Mouse (Mus musculus): ENCODE measurements around the gene Emp3. TPM values are rescaled to one million over a fixed set of nuclear protein-coding genes. Genes with fewer than 3 reads are reported as not detected.
"Not testable (repeated sequence)": the region's sequence is repeated elsewhere in the genome, so short reads cannot be mapped to it uniquely, and the experiment has no call there.

The Emp3 gene
- polyA plus RNA-seq, 1 experiment from 2014 or later: 328 TPM

DNA sequence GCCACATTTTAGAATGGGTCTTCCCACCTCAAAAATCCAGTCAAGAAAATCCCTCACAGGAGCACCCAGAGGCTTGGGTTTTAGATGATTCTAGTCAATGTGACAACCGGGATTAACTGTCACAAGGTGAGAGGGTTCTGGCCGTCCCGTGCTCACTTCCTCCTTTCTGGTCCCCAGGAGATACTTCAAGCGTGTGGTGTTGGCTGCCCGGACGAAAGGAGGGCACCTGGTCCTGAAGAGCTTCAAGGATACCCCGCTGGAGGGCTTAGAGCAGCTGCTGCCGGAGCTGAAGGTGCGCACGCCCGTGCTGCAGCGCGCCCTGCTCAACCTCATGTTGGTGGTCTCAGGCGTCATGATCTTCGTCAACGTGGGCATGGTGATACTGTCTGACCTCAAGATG lies 12.1 kb downstream of the Emp3 start:
- Histone ChIP-seq H3K4me3 (no peak overlapping the region), H3K9me3 (no peaks in the 10 kb centered on the region), H3K36me3 (peaks cover 27% of the 10 kb centered on the region), H3K4me2 (no peak overlapping the region), H3K9ac (no peak overlapping the region), H3K4me1 (peaks cover 2% of the 10 kb centered on the region; the same call in 1 of the 2 replicates), H3K27me3 (no peaks in the 10 kb centered on the region), H3K27ac (no peak overlapping the region)
- WGBS: 93% methylated on average over 16 of the region's 16 CpGs
- ATAC-seq (ENCODE audit: insufficient number of reproducible peaks, low FRiP score, low TSS enrichment, low read depth): no peak

DNA sequence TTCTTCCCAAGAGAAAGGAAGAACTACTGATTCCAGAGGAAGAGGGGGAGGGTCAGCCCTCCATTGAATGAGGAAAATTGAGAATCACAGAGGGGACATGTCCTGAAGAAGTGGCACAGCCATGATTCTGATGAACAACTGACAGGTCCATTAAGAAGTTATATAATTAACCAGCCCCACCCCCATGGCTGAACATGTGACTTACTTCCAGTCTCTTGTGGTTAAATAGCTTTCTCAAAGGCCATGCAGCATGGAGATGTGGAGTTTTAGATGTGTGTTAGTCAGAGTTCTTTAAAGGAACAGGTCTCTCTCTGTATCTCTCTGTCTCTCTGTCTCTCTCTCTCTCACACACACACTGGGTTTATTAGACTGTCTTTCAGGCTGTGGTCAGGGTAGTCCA lies 12.8 kb downstream of the Emp3 start:
- Histone ChIP-seq H3K27me3 (no peaks in the 10 kb centered on the region), H3K27ac (no peak overlapping the region), H3K9me3 (no peaks in the 10 kb centered on the region), H3K36me3 (peaks cover 27% of the 10 kb centered on the region), H3K9ac (no peak overlapping the region), H3K4me2 (no peak overlapping the region), H3K4me1 (no peaks in the 10 kb centered on the region), H3K4me3 (no peak overlapping the region)
- no peak for ATAC-seq (ENCODE audit: insufficient number of reproducible peaks, low FRiP score, low TSS enrichment, low read depth)

DNA sequence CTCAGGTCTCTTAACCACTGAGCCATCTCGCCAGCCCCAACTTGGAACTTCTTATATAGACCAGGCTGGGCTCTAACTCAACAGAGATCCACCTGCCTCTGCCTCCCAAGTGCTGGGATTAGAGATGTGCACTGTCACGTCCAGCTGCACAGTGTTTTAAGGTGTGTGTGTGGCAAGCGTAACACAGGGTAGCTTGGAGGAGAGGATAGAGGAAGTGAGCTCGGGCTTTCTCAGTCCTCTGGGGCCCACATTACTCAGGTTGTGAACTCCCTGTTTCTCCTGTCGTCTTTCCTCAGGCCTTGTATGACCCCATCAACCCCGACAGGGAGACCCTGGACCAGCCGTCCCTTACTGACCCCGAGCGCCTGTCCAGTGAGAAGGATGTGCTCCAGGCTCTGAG lies 14.6 kb downstream of the Emp3 start:
- H3K27ac ChIP-seq: no peak overlapping the region
- H3K4me2 ChIP-seq: no peak overlapping the region
- no peak for ATAC-seq (ENCODE audit: insufficient number of reproducible peaks, low FRiP score, low TSS enrichment, low read depth)
- no peak overlapping the region for H3K9ac ChIP-seq
- no peaks in the 10 kb centered on the region for H3K27me3 ChIP-seq
- peaks cover 24% of the 10 kb centered on the region for H3K36me3 ChIP-seq
- H3K4me3 ChIP-seq: no peak overlapping the region
- H3K9me3 ChIP-seq: no peaks in the 10 kb centered on the region
- H3K4me1 ChIP-seq: no peaks in the 10 kb centered on the region
- WGBS: 84% methylated on average over 9 of the region's 9 CpGs

DNA sequence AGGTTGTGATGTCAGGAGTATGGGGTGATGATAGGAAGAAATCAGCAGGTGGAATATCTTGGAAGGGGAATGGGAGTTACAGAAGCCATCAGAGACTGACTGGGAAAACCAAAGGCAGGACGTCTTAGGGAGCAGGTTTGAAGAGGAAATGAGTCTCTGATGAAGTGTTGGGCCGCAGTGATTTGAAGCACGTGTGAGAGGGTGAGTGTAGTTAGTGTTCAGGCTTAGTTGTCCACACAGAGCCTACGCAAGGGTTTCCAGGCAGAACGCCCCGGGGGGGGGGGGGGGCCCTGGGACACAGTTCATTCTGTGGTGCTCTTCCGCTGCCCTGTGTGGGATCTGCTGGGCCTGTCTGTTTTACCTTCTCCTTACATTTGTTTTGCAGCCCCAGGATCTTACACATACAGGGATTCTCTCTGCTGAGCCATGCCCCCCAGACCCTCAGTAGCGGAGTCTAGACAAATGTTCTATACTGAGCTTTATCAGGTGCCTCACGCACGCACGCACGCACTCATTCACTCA lies 18.7 kb downstream of the Emp3 start:
- Histone ChIP-seq H3K9me3 (no peaks in the 10 kb centered on the region), H3K4me1 (peaks cover 1% of the 10 kb centered on the region; the same call in 1 of the 2 replicates), H3K9ac (no peak overlapping the region), H3K36me3 (no peaks in the 10 kb centered on the region), H3K4me2 (no peak overlapping the region), H3K27ac (no peak overlapping the region), H3K4me3 (no peak overlapping the region), H3K27me3 (no peaks in the 10 kb centered on the region)
- WGBS: 57% methylated on average over 12 of the region's 12 CpGs
- ATAC-seq (ENCODE audit: insufficient number of reproducible peaks, low FRiP score, low TSS enrichment, low read depth): no peak

DNA sequence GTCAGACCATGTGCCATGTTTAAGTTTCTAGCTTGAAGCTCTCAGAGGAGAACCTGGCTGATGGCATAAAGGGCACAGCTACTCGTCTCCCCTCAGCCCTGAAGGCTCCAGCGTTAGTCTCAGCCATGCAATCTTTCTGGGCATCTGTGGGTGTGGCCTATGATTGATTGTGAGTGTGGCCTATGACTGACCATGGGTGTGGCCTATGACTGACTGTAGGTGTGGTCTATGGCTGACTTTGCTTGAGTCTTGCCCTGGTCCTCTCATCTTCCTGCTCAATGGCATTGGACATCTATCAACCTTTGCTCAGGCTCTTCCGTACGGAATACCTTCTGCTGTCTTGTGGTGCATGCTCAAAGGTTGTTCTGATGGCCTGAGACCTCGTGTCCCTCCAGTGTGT lies 19.6 kb downstream of the Emp3 start:
- no peak overlapping the region for H3K4me3 ChIP-seq
- no peak overlapping the region for H3K27ac ChIP-seq
- H3K36me3 ChIP-seq: no peaks in the 10 kb centered on the region
- H3K4me2 ChIP-seq: no peak overlapping the region
- H3K4me1 ChIP-seq: peaks cover 6% of the 10 kb centered on the region; the same call in 1 of the 2 replicates
- no peak overlapping the region for H3K9ac ChIP-seq
- 51% methylated on average over 5 of the region's 5 CpGs for WGBS
- no peaks in the 10 kb centered on the region for H3K27me3 ChIP-seq
- no peak for ATAC-seq (ENCODE audit: insufficient number of reproducible peaks, low FRiP score, low TSS enrichment, low read depth)
- H3K9me3 ChIP-seq: no peaks in the 10 kb centered on the region

DNA sequence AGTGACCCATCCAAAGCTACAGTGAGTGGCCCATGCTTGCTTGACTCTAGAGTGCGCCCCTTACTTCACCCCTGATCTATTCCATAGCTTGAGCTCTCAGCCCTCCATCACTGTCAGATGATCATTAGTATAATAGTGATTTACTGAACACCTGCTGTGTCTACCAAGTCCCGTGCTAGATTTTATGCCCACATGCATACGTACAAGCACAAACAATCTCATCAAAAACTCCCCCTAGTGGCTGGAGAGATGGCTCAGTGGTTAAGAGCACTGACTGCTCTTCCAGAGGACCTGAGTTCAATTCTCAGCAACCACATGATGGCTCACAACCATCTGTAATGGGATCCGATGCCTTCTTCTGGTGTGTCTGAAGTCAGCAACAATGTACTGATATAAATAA lies 23.1 kb downstream of the Emp3 start:
- WGBS: 52% methylated on average over 4 of the region's 4 CpGs
- peak overlapping the region; percentile 88; the same call in 1 of the 2 replicates for H3K4me2 ChIP-seq
- not testable (repeated sequence) for H3K4me3 ChIP-seq; H3K9ac ChIP-seq; H3K9me3 ChIP-seq; H3K27me3 ChIP-seq; H3K36me3 ChIP-seq; H3K27ac ChIP-seq; H3K4me1 ChIP-seq; ATAC-seq (ENCODE audit: insufficient number of reproducible peaks, low FRiP score, low TSS enrichment, low read depth)

DNA sequence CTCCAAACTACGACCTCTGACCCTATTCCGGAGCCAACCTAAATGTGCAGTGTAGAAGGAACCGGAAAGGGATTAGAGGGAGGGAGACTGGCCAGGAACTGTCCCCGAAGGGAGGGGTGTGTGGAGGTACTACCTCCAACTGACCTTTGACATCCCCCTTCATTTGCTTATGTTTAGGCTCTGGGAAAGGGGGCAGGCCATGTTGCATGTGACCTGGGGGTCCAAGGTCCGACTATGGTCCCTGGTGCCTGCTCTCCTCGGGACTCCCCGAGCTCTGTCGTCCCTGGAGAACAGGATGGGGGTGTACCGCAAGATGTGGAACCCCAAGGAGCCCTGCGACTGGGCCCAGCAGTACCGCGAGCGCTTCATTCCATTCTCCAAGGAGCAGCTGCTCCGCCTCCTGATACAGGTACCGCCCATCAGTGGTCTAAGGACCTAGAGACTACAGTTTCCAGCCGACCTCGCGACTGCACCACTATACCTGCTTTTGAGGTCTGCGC lies 23.9 kb downstream of the Emp3 start:
- Histone ChIP-seq H3K27ac (peak overlapping the region; percentile 84), H3K4me3 (peak overlapping the region; percentile 55), H3K9ac (peak overlapping the region; percentile 48), H3K4me2 (peak overlapping the region; percentile 88), H3K36me3 (no peaks in the 10 kb centered on the region), H3K4me1 (peaks cover 9% of the 10 kb centered on the region; the same call in 1 of the 2 replicates), H3K27me3 (no peaks in the 10 kb centered on the region), H3K9me3 (no peaks in the 10 kb centered on the region)
- under 1% methylated on average over 19 of the region's 19 CpGs for WGBS
- peak; percentile 22 for ATAC-seq (ENCODE audit: insufficient number of reproducible peaks, low FRiP score, low TSS enrichment, low read depth)

DNA sequence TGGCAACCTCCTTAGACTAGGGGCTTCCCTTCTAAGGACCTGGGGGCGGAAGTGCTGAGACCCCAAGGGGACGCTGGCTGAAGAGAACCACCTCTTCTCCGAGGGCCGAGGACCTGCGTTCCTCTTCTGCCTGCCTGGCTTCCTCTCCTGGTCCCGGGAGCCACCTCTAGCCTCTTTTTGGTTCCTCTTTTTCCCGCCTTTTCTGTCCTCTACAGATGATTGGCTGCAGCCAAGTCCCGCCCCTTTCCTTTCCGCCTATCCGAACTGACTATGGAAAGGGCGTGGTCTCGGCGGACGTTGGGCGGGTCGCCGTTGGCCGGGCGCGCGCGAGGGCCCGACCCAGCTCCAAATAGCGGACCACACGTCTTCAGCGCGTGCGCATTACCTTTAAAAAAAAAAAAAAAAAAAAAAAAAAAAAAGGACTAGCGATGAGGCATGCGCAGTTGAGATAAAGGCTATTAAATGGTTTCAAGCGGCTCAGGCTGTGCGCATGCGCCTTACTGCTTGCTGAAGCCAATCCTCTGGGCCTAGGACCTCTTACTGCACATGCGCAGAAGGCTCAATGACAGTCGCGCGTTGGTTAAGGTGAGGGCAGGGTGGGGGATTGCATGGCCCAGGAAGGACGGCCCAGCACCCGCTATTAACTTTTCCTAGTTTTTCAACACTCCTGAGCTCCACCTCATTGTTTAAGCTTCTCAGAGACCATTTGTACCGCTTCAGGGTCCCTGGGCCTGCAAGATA lies 24.5 kb downstream of the Emp3 start, which contains the start of the genes Syngr4 and Tmem143:
Gene Syngr4, minus strand, starts transcription at position 198 of the 741 bp plus-strand sequence.
Gene Tmem143, plus strand, starts transcription at position 425 of the 741 bp plus-strand sequence.
- ATAC-seq (ENCODE audit: insufficient number of reproducible peaks, low FRiP score, low TSS enrichment, low read depth): peak; percentile 93
- Histone ChIP-seq H3K4me2 (peak within 1 kb of the TSS; percentile 88), H3K9ac (peak within 1 kb of the TSS; percentile 48), H3K27ac (peak within 1 kb of the TSS; percentile 84), H3K4me1 (peaks cover 9% of the 10 kb centered on the region; the same call in 1 of the 2 replicates), H3K36me3 (no peaks in the 10 kb centered on the region), H3K4me3 (peak within 1 kb of the TSS; percentile 55), H3K27me3 (no peaks in the 10 kb centered on the region), H3K9me3 (no peaks in the 10 kb centered on the region)
- WGBS: 1% methylated on average over 40 of the region's 40 CpGs

DNA sequence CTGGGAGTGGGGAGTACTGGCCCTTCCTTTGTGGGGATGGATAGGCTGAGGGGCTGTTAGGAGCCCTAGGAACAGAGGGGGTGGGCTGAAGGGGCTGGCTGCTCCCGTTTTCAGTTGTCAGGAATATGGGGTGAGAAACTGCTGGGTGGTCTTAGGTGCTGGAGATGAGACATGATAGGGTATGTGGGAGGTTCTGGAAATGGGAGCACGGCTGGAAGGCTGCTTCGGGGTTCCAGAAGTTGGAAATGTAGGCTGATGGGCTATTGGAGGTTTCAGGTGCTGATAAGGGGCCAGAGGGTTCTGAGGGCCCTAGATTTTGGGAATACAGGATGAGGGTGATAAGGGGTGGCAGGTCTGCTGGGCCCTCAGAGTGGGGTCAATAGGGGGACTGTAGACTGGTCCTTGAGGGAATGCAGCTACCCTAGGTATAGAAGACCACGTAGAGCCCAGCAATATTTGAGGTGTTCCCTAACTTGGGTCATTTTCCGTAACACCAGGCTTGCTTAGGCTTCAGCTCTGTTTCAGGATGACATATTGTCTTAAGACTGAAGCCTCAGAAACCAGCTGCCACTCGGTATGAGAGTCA lies 25.2 kb downstream of the Emp3 start:
- H3K27ac ChIP-seq: no peak overlapping the region; the same call in 1 of the 2 replicates
- no peaks in the 10 kb centered on the region for H3K27me3 ChIP-seq
- peaks cover 9% of the 10 kb centered on the region; the same call in 1 of the 2 replicates for H3K4me1 ChIP-seq
- peak; percentile 4; the same call in 1 of the 2 replicates for ATAC-seq (ENCODE audit: insufficient number of reproducible peaks, low FRiP score, low TSS enrichment, low read depth)
- H3K4me2 ChIP-seq: peak overlapping the region; percentile 88
- H3K9ac ChIP-seq: no peak overlapping the region
- H3K4me3 ChIP-seq: peak overlapping the region; percentile 55
- H3K36me3 ChIP-seq: no peaks in the 10 kb centered on the region
- WGBS: 77% methylated on average over 6 of the region's 6 CpGs
- H3K9me3 ChIP-seq: no peaks in the 10 kb centered on the region

DNA sequence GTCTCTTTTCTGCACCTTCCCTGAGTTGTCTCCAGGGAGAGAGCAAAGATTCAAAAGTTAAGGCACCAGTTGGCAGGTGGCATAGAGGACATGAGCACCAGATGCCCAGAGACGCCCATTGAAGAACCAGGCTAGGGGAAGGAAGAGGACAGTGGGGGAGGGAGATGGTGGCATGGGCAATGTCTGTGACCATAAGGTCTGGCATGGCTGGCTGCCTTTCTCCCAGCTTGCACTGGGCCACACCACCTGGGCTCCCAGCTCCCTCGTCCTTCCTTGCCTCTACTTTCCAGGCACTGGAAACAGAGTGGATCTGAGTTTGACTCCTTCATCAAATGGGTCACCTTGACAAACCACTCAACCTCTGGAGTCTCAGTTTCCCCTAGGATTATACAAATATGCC lies 28.6 kb downstream of the Emp3 start:
- Histone ChIP-seq H3K36me3 (no peaks in the 10 kb centered on the region), H3K4me2 (no peak overlapping the region), H3K4me1 (peaks cover 8% of the 10 kb centered on the region; the same call in 1 of the 2 replicates), H3K4me3 (no peak overlapping the region), H3K9ac (no peak overlapping the region), H3K27me3 (no peaks in the 10 kb centered on the region), H3K27ac (no peak overlapping the region), H3K9me3 (no peaks in the 10 kb centered on the region)
- WGBS: 74% methylated on average over 2 of the region's 2 CpGs
- ATAC-seq (ENCODE audit: insufficient number of reproducible peaks, low FRiP score, low TSS enrichment, low read depth): no peak

DNA sequence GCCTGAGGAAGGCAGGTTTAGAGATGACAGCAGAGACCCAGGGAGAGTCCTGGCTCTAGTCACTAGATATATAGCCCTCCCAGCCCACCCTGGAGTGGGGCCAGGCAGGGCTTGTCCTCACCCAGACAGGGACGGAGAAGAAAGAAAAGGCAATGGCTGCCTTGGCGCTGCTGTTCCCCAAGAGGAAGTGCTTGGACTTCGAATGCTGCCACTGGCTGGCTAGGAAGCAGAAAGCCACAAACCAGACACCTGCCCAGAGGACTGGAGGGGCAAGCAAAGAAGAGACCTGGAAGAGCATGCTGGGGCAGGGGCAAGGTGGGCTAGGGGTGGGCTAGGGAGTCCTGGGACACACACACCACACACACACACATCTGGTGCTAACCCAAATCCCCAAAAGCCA lies 34.0 kb downstream of the Emp3 start:
- Histone ChIP-seq H3K4me2 (no peak overlapping the region), H3K9ac (no peak overlapping the region), H3K36me3 (peaks cover 34% of the 10 kb centered on the region), H3K27me3 (no peaks in the 10 kb centered on the region), H3K9me3 (no peaks in the 10 kb centered on the region), H3K4me3 (no peak overlapping the region), H3K4me1 (no peaks in the 10 kb centered on the region; the same call in 1 of the 2 replicates), H3K27ac (0 out of 2 replicates have a peak overlapping the region, but pooled peaks have one; percentile 27)
- no peak for ATAC-seq (ENCODE audit: insufficient number of reproducible peaks, low FRiP score, low TSS enrichment, low read depth)
- WGBS: 58% methylated on average over 3 of the region's 3 CpGs

DNA sequence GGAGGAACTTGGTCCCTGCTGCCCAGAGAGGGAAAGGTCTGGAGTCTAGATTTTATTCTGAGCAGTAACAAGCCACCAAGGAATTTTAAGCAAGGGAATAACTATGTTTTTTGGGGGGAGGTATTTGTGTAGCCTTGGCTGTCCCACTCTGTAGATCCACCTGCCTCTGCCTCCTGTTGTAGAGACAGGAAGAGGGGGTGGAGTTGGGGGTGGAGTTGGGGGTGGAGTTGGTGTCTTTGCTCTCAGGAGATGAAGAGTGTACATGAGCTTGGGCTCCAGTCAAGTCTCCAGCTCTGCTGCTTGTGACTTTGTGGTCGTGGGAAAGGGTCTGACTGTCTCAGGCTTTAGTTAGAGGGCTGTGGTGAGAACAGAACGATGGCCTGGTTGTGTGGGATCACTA lies 40.2 kb downstream of the Emp3 start:
- no peak for ATAC-seq (ENCODE audit: insufficient number of reproducible peaks, low FRiP score, low TSS enrichment, low read depth)
- Histone ChIP-seq H3K9me3 (no peaks in the 10 kb centered on the region), H3K9ac (no peak overlapping the region), H3K36me3 (peaks cover 94% of the 10 kb centered on the region), H3K27ac (no peak overlapping the region), H3K27me3 (no peaks in the 10 kb centered on the region), H3K4me2 (no peak overlapping the region), H3K4me1 (0 out of 2 replicates have a peak, but pooled peaks cover under 1% of the 10 kb centered on the region), H3K4me3 (no peak overlapping the region)
- 88% methylated on average over 2 of the region's 2 CpGs for WGBS
